Mouse (Mus musculus) right cerebral cortex, postnatal 14 days (tissue): ENCODE results near the gene E4f1.
"Not testable (repeated sequence)": the region's sequence is repeated elsewhere in the genome, so short reads cannot be mapped to it uniquely, and the experiment has no call there.

Experiments used
- DNase-seq: peaks from one replicate; pipeline ENCODE4 v3.0.0; 2022

E4f1 gene

DNA sequence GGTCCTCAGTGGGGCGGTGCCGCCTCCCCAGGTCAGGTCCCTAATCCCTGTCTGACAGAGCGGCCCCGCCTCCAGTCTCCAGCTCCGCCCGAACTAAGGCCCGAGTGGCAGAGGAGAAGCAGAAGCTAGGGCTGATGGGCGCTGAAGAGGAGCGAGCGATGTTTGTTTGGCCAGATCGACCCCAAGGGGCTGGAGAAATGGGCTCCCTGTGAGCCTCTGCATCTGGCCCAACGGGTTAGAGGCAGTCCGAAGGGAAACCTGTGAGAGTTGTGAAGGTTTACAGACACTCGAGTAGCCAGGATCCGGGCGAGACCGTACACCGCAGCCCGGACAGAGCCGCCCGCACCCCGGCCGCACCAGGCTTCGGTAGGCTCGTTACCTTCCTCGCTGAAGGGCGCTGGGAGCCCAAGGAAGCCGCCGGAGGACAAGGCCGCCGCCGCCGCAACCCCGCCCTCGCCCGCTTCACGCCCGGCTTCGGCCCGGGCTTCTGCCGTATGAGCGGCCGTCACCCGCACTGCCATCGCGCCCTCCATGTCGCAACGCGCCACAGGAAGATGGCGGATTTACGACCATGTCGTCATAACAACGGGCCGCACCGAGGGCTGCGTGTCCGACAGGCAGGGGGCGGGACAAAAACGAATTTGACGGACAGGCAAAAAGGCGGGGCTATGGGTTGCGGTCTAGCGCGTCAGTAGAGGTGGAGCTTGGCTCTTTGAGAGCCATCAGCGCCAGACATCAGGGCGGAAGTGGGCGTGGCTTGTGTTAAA, 15.2 kb downstream of the E4f1 start:
- peak; percentile 97 for DNase-seq

GRCm38 (mm10) chr17:24454218-24454755, 15.8 kb downstream of the E4f1 start:
- DNase-seq = no peak

- DNase-seq = no peak
Measured at GRCm38 (mm10) chr17:24453372-24453771, 16.7 kb downstream of the E4f1 start.

DNA sequence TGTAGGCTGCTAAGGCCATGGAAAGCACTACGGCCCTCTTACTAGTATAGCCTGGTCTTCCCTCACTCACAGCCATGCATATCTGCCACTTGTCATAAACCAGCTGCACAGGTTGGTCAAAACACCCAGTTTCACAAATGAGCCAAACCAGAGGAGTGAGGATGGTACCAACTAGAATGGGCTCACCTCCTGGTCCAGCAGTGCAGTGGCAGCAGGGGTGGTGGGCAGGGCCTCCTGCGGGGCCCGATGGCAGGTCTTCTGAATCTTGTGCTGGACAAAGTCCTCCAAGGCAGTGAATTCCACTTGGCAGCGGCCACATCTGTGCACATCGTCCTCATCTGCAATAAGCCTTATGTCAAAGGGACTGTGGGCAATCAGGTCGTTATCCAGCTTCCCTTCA, 18.9 kb downstream of the E4f1 start:
- no peak for DNase-seq

DNA sequence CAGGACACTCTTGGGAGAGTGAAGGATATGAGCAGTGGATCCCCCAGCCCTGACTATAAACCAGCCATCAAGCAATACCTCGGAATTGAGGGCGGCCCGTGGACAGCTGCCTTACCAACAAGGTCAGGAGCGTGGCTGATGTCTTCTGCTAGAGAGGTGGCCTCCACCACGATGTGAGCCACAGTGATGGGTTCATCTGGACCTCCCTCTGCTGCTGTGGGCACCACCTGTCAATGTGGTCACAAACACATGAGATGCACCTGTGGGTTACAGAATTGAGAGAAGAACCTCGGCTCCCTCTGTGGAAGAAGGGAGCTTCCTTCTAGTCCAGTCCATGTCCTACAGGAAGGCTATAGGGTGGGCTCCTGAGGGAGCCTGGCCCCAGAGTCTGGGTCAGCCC, 20.6 kb downstream of the E4f1 start:
- no peak for DNase-seq

- DNase-seq = no peak
Measured at GRCm38 (mm10) chr17:24446590-24446989, 23.5 kb downstream of the E4f1 start.

GRCm38 (mm10) chr17:24443409-24443808, 26.7 kb downstream of the E4f1 start:
- no peak for DNase-seq

DNA sequence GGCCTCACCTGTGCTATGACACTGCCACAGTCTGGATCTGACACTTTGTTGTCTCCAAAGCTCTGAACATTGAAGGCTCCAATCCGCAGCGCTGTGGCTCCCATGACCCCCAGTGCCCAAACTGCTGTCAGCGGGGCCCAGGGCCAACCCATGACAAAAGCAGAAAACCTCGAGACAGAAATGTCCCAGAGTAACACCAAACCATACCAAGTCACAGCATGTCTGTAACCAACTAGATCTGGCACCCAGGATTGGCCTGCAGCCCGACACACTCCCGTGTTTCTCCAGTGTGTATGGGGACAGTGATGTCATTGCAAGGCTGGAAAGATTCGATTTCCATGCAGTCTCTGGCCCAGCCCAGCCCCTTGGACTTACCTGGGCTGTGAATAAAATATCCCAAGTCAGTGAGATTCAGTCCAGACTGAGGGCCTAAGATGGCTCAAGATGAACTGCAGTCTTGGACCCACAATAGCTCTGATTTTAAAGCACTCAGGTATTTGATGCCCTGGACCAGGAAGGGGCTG, 27.4 kb downstream of the E4f1 start, which contains the start of gene Dnase1l2:
Gene Dnase1l2, minus strand, starts transcription at position 474 of the 524 bp plus-strand sequence.
- no peak for DNase-seq

GRCm38 (mm10) chr17:24442107-24442506, 28.0 kb downstream of the E4f1 start:
- no peak for DNase-seq

DNA sequence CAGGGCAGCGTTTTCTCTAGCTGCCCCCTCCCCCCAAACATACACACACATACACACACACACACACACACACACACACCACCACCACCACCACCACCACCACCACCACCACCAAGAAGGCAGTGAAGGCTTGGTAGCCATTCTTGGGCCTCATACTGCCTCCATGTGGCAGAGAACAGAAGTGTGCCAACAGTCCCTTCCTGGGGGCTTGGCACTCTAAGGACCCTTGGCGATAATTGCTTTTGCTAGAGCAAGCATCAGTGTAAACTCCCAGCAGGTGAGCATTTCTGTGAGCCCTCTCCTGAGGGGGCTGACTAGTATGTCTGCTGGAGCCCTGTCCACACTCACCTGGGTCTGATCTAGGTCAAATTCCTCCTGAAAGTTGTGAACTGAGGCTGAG, 29.0 kb downstream of the E4f1 start:
- no peak for DNase-seq

GRCm38 (mm10) chr17:24440377-24440776, 29.7 kb downstream of the E4f1 start:
- DNase-seq = no peak

DNA sequence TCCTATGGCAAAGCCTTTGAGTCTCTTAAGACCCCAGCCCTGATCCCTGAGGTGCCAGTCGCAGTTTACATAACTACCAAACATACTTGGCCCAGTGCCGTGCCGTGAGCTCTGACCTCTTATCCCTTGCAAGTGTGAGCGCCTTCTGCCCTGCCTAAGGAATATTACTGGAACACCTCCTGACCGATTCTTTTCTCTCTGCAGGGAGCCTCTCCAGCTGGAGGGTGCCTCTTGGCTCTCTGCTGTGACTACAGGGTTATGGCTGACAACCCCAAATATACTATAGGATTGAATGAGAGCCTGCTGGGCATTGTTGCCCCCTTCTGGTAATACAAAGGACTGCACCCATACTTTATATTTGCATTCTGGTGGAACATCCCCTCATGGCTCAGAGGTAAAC, 33.1 kb downstream of the E4f1 start:
- no peak for DNase-seq

GRCm38 (mm10) chr17:24429201-24429983, 40.7 kb downstream of the E4f1 start:
- DNase-seq = no peak

- no peak for DNase-seq
Measured at GRCm38 (mm10) chr17:24427170-24427557, 42.9 kb downstream of the E4f1 start.

DNA sequence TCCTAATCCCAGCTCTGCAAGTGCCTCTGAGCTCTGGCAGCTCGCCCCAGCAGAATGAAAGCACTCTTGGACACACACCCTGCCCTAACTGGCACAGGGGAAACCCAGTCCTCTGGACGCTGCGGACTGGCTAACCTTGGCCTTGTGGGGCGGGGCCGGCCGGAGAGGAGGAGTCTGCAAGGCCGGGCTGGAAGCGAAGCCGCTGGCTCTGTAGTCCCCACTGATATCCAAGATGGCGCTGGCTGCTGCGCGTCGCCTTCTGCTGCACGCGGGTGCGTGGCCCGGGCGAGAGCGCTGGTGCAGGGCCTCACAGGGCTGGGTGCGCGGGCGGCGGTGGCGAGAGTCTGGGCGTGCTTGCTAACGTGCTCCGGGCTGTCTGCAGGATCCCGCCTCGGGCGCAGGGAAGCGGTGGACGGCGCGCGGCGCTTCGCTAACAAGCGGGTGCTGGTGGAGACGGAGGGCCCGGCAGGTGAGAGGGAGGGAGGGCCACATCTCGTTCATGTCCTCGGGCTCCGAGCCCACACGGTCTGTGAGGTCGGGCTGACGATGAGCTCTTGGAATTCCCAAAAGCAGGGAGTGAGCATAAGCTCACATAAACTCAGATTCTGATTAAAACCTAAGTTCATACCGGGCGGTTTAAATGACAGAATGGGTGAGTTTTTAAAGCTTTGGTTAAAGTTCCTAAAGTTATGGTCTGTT, 43.5 kb downstream of the E4f1 start, which contains the start of gene Eci1:
Gene Eci1, plus strand, starts transcription at position 171 of the 699 bp plus-strand sequence.
- peak; percentile 84 for DNase-seq

- DNase-seq = no peak
Measured at GRCm38 (mm10) chr17:24425905-24426304, 44.2 kb downstream of the E4f1 start.

GRCm38 (mm10) chr17:24425326-24425725, 44.8 kb downstream of the E4f1 start:
- not testable (repeated sequence) for DNase-seq

- no peak for DNase-seq
Measured at GRCm38 (mm10) chr17:24424489-24424888, 45.6 kb downstream of the E4f1 start.

DNA sequence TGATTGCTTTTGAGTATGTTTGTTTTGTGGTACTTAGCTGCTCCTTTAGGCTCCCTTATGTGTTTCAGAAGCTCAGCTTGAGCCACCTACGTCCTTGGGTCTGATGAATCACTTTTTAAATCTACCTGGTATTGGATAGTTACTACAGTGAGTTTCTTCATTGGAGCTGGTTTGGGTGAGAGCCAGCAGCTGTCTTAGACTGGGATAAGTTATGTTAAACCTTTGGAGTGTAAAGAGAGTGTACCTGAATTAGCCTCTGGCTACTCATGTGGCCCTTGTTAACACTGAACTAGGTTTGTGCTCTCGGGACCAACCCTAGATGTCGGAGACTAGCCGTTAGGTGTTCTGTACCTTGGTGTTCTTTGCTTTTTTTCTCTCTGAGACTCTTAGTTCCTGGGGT, 47.0 kb downstream of the E4f1 start:
- DNase-seq = no peak

GRCm38 (mm10) chr17:24416051-24416652, 54.0 kb downstream of the E4f1 start:
- DNase-seq = no peak

- DNase-seq = no peak
Measured at GRCm38 (mm10) chr17:24415011-24415410, 55.1 kb downstream of the E4f1 start.

- peak; percentile 92 for DNase-seq
Measured at GRCm38 (mm10) chr17:24414230-24414976, 55.7 kb downstream of the E4f1 start, which contains the start of gene Rnps1. Rnps1 (plus strand) TSS chr17:24414565.
